ENCODE assay signal across 23 mouse cellular contexts in the genomic region with DNA sequence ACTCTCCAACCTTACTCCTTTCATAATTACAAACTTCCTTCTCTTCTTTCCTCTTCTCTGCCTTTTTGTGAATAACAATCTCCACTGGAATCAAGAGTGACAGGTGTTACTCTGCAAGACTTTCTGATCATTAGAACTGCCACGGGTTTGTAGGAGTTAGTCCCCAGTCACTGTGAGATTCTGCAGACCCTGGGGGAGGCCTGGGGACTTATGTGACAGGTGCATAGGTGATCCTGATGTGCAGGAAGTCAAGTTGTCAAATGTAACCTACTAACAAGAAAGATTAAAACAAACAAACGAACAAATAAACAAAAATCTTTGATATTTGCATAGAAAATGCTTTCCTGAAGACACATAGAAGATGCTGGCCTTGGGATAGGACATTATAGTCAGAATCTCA. TPM values are rescaled to one million over a fixed set of nuclear protein-coding genes. Genes with fewer than 3 reads are reported as not detected.
DNase-seq lines count a peak whose midpoint lies in the region; ATAC-seq lines count a peak whose summit lies in the region.
"Had no signal": no experiment of that assay in that cellular context is flagged by ENCODE, and none has a peak within 500 bp of the region (broad histone marks: within the 10 kb centered on the region; RNA-seq: fewer than 3 reads in every experiment).

No protein-coding gene starts in this region.

- DNase-seq in thymus, postnatal 14 days = peak; percentile 48
- DNase-seq in thymus, postnatal 4 days = no peak
- peak; percentile 54 for DNase-seq in induced T-regulatory cell, adult 2 months (ENCODE audit: low read depth)
- DNase-seq in adrenal gland, postnatal 14 days = no peak
- DNase-seq in midbrain, embryonic 11.5 days (ENCODE audit: low spot score, missing footprints) = no peak
- DNase-seq: adrenal gland, postnatal 10 days; cerebellum, adult 18-20 months; cerebellum, adult 9-11 months; cerebellum, postnatal 36 days; forebrain, postnatal 0 days; gastrocnemius, postnatal 14 days had no signal

- WGBS in macrophage (ENCODE audit: missing documents) = 44% methylated on average over 2 of the region's 2 CpGs
- 83% methylated on average over 2 of the region's 2 CpGs for WGBS in midbrain, embryonic 11.5 days

- no peaks in the 10 kb centered on the region for H3K27me3 ChIP-seq in megakaryocyte, embryonic 14.5 days (replicated peaks)
- no peaks in the 10 kb centered on the region for H3K27me3 ChIP-seq in midbrain, embryonic 11.5 days (ENCODE audit: control insufficient read depth, insufficient read depth, low read length)
- H3K27me3 ChIP-seq: embryonic facial prominence, embryonic 13.5 days; forebrain, embryonic 13.5 days; heart, embryonic 12.5 days; hindbrain, embryonic 13.5 days had no signal

- no peak overlapping the region for H3K9ac ChIP-seq in midbrain, embryonic 11.5 days (ENCODE audit: low read length)
- H3K9ac ChIP-seq: embryonic facial prominence, embryonic 13.5 days; forebrain, embryonic 13.5 days; forebrain, postnatal 0 days; heart, embryonic 12.5 days; hindbrain, embryonic 13.5 days had no signal

- H3K4me3 ChIP-seq in megakaryocyte, embryonic 14.5 days (replicated peaks) = peak overlapping the region; percentile 87
- no peak overlapping the region for H3K4me3 ChIP-seq in macrophage (ENCODE audit: inconsistent target)
- no peak overlapping the region for H3K4me3 ChIP-seq in midbrain, embryonic 11.5 days (ENCODE audit: low read depth, low read length)
- H3K4me3 ChIP-seq: embryonic facial prominence, embryonic 13.5 days; forebrain, embryonic 13.5 days; heart, adult 2 months; heart, embryonic 12.5 days; hindbrain, embryonic 13.5 days had no signal

- peaks cover 83% of the 10 kb centered on the region for H3K79me2 ChIP-seq in macrophage (ENCODE audit: inconsistent target)

- no peak overlapping the region for H3K4me2 ChIP-seq in midbrain, embryonic 11.5 days
- H3K4me2 ChIP-seq: embryonic facial prominence, embryonic 13.5 days; forebrain, embryonic 13.5 days; heart, embryonic 12.5 days; hindbrain, embryonic 13.5 days had no signal

- no peak for ATAC-seq in megakaryocyte, adult 5-6 weeks (ENCODE audit: poor library complexity, severe bottlenecking)
- ATAC-seq in midbrain, embryonic 11.5 days (ENCODE audit: low FRiP score) = no peak
- ATAC-seq: forebrain, embryonic 13.5 days; forebrain, postnatal 0 days had no signal

- peaks cover 81% of the 10 kb centered on the region for H3K36me3 ChIP-seq in megakaryocyte, embryonic 14.5 days (replicated peaks; ENCODE audit: low read length)
- H3K36me3 ChIP-seq in macrophage (ENCODE audit: inconsistent target) = peaks cover 34% of the 10 kb centered on the region; the same call in 1 of the 2 replicates
- no peaks in the 10 kb centered on the region for H3K36me3 ChIP-seq in midbrain, embryonic 11.5 days (ENCODE audit: control insufficient read depth, insufficient read depth, low read length)
- H3K36me3 ChIP-seq: embryonic facial prominence, embryonic 13.5 days; heart, embryonic 12.5 days; hindbrain, embryonic 13.5 days had no signal

- H3K27ac ChIP-seq in macrophage = peak overlapping the region; percentile 95
- H3K27ac ChIP-seq in midbrain, embryonic 11.5 days (ENCODE audit: low read depth, low read length) = no peak overlapping the region
- H3K27ac ChIP-seq: forebrain, embryonic 13.5 days; heart, adult 2 months; hindbrain, embryonic 13.5 days had no signal

- no peaks in the 10 kb centered on the region for H3K9me3 ChIP-seq in megakaryocyte, embryonic 14.5 days
- H3K9me3 ChIP-seq in midbrain, embryonic 11.5 days (ENCODE audit: control insufficient read depth, low read length) = no peaks in the 10 kb centered on the region
- H3K9me3 ChIP-seq: embryonic facial prominence, embryonic 13.5 days; forebrain, embryonic 13.5 days; G1E; heart, embryonic 12.5 days; hindbrain, embryonic 13.5 days had no signal

- peaks cover 99% of the 10 kb centered on the region for H3K4me1 ChIP-seq in megakaryocyte, embryonic 14.5 days
- no peaks in the 10 kb centered on the region for H3K4me1 ChIP-seq in midbrain, embryonic 11.5 days (ENCODE audit: control insufficient read depth, insufficient read depth, low read length)
- H3K4me1 ChIP-seq: forebrain, embryonic 13.5 days; hindbrain, embryonic 13.5 days had no signal

RNA-seq across cellular contexts. Expression of a gene that starts 16.5 kb away (rescaled TPM):
- 68.0 and 131 TPM in 2 replicates for polyA plus RNA-seq in megakaryocyte, embryonic 14.5 days (2012; ENCODE audit: insufficient read depth, low replicate concordance)
- total RNA-seq in megakaryocyte, adult 5-6 weeks (2015) = 205 and 221 TPM in 2 replicates
- 94.8 and 109 TPM in 2 replicates for total RNA-seq in megakaryocyte, adult 5-6 weeks (2017)
- total RNA-seq in macrophage (2018; cell fraction: chromatin; rRNA removed) = 1,000 to 10,000 TPM in 1 of 26 experiments, 100 to 1,000 TPM in 25; 164 to 1,019 (median 482) TPM
- total RNA-seq in macrophage (2018; cell fraction: cytosol; rRNA removed) = 100 to 1,000 TPM in 18 of 26 experiments, 10 to 100 TPM in 8; 66.7 to 415 (median 156) TPM
- 100 to 1,000 TPM; 109 to 703 (median 344) TPM for total RNA-seq in macrophage (2018; cell fraction: nucleus; rRNA removed)
- 82.2 to 128 TPM (median 93.6 TPM) in 3 replicates for polyA plus RNA-seq in macrophage (2018)
- total RNA-seq in adrenal gland, postnatal 14 days (2021) = 2.0 and 7.8 TPM in 2 replicates
- polyA plus RNA-seq in midbrain, embryonic 11.5 days (2014; fragmentation: Nextera tagmentation; extraction: Ambion mirVana) = 2.7 TPM in 2 replicates

RNA-seq across cellular contexts. Expression of a gene that starts 35.1 kb away (rescaled TPM):
- polyA plus RNA-seq in megakaryocyte, embryonic 14.5 days (2012; ENCODE audit: insufficient read depth, low replicate concordance) = not detected in 2 replicates
- total RNA-seq in megakaryocyte, adult 5-6 weeks (2015) = 0.41 and 0.42 TPM in 2 replicates
- not detected in 2 replicates for total RNA-seq in megakaryocyte, adult 5-6 weeks (2017)
- not detected for total RNA-seq in macrophage (2018; cell fraction: chromatin; rRNA removed)
- total RNA-seq in macrophage (2018; cell fraction: cytosol; rRNA removed) = not detected
- 1 to 10 TPM in 1 of 26 experiments, not detected in 25; 2.6 TPM for total RNA-seq in macrophage (2018; cell fraction: nucleus; rRNA removed)
- not detected in 3 replicates for polyA plus RNA-seq in macrophage (2018)
- total RNA-seq in adrenal gland, postnatal 14 days (2021) = not detected in 2 replicates
- not detected in 2 replicates for polyA plus RNA-seq in midbrain, embryonic 11.5 days (2014; fragmentation: Nextera tagmentation; extraction: Ambion mirVana)
- total RNA-seq: adrenal gland, postnatal 10 days; forebrain, postnatal 0 days; G1E; gastrocnemius, adult 18-20 months; gastrocnemius, postnatal 14 days; heart, adult 2 months; heart, postnatal 10 days; hematopoietic stem cell, adult 5-6 weeks had no signal
- polyA plus RNA-seq: forebrain, embryonic 13.5 days; forebrain, postnatal 0 days; G1E; heart, adult 2 months; heart, embryonic 12.5 days had no signal

Comparison
In these comparisons a context has a peak if more than half of its experiments do, and no peak if none do; other contexts are left out.
1. DNase-seq: peak in thymus, postnatal 14 days (single experiment) and induced T-regulatory cell, adult 2 months (single experiment); none in thymus, postnatal 4 days (single experiment), adrenal gland, postnatal 14 days (single experiment) and midbrain, embryonic 11.5 days (single experiment).
2. RNA of a gene that starts 16.5 kb away (polyA plus RNA-seq): 82.2 to 128 TPM in macrophage and 68.0 to 131 TPM in megakaryocyte, embryonic 14.5 days; 2.7 TPM in midbrain, embryonic 11.5 days; every median in the first group is over 10 times any median in the second.